Mouse (Mus musculus) forebrain, postnatal 0 days (tissue): ENCODE measurements at regions not wholly inside any gene's neighbourhood (a gene's known extent, or its start where the extent isn't known, plus 50 kb on each side); places are given as distances from the start of the nearest gene placed in this dataset.

Experiments used
- ATAC-seq: fragments of 200-750 bp; cut with Nextera tagmentation; 2 replicates; pipeline ENCODE4 v1.8.0; 2017; ENCODE audit warnings: mild to moderate bottlenecking, moderate library complexity
- DNase-seq: peaks from one replicate; pipeline ENCODE4 v3.0.0-alpha.2; 2015
- H3K27ac ChIP-seq: fragments of 300-500 bp; sonication (generic); 2 replicates; pipeline ENCODE4 v1.5.1; 2014; ENCODE audit warnings: low read depth, mild to moderate bottlenecking, antibody characterized with exemption, low read length, moderate library complexity, mixed read lengths
- H3K27me3 ChIP-seq: fragments of 300-500 bp; sonication (generic); 2 replicates; pipeline ENCODE4 v1.6.1; 2014; ENCODE audit warnings: mild to moderate bottlenecking, low read length, mixed read lengths; ENCODE audit not compliant: insufficient read depth
- H3K36me3 ChIP-seq: fragments of 300-500 bp; sonication (generic); 2 replicates; pipeline ENCODE4 v1.6.1; 2014; ENCODE audit warnings: mild to moderate bottlenecking, moderate library complexity; ENCODE audit not compliant: insufficient read depth
- H3K4me1 ChIP-seq: fragments of 300-500 bp; sonication (generic); 2 replicates; pipeline ENCODE4 v1.6.1; 2014; ENCODE audit warnings: antibody characterized with exemption; ENCODE audit not compliant: insufficient read depth
- H3K4me2 ChIP-seq: fragments of 300-500 bp; sonication (generic); 2 replicates; pipeline ENCODE4 v1.6.1; 2014; ENCODE audit warnings: low read depth, mild to moderate bottlenecking, moderate library complexity
- H3K4me3 ChIP-seq: fragments of 300-500 bp; sonication (generic); 2 replicates; pipeline ENCODE4 v1.5.1; 2014; ENCODE audit warnings: low read depth, low read length, mixed read lengths
- H3K9ac ChIP-seq: fragments of 300-500 bp; sonication (generic); 2 replicates; pipeline ENCODE4 v1.6.1; 2014; ENCODE audit warnings: mild to moderate bottlenecking
- H3K9me3 ChIP-seq: fragments of 300-500 bp; sonication (generic); 2 replicates; pipeline ENCODE4 v1.6.1; 2016; ENCODE audit warnings: low read length
- CTCF ChIP-seq: sonication (generic); IDR thresholded peaks from 2 replicates; pipeline ENCODE4 v1.5.1; 2016; ENCODE audit warnings: antibody characterized with exemption, control low read depth, low read depth
- WGBS: fragments of 180-500 bp; shearing (Covaris S2); extraction: QIAGEN DNeasy Blood & Tissue Kit; methylation state at CpG from one replicate; pipeline ENCODE4 v1.1.7; 2014; 5-methylcytosine and 5-hydroxymethylcytosine counted together

- Histone ChIP-seq H3K27me3 (no peaks in the 10 kb centered on the region), H3K4me3 (no peak overlapping the region), H3K9ac (no peak overlapping the region), H3K36me3 (no peaks in the 10 kb centered on the region), H3K4me2 (no peak overlapping the region), H3K9me3 (no peaks in the 10 kb centered on the region), H3K27ac (no peak overlapping the region), H3K4me1 (no peaks in the 10 kb centered on the region)
- DNase-seq (no peak), ATAC-seq (no peak)
- 86% methylated on average over 4 of the region's 4 CpGs for WGBS
- no peak for TF ChIP-seq CTCF
Measured at GRCm38 (mm10) chr11:63325166-63325565, 196.4 kb downstream of the Pmp22 start.

- Histone ChIP-seq H3K27ac (no peak overlapping the region), H3K27me3 (no peaks in the 10 kb centered on the region), H3K4me1 (no peaks in the 10 kb centered on the region), H3K9me3 (no peaks in the 10 kb centered on the region), H3K36me3 (no peaks in the 10 kb centered on the region), H3K9ac (no peak overlapping the region), H3K4me2 (no peak overlapping the region), H3K4me3 (no peak overlapping the region)
- TF ChIP-seq CTCF: no peak
- ATAC-seq: no peak
- 48% methylated on average over 5 of the region's 5 CpGs for WGBS
- DNase-seq: no peak
Measured at GRCm38 (mm10) chr11:63326864-63327263, 198.1 kb downstream of the Pmp22 start.

DNA sequence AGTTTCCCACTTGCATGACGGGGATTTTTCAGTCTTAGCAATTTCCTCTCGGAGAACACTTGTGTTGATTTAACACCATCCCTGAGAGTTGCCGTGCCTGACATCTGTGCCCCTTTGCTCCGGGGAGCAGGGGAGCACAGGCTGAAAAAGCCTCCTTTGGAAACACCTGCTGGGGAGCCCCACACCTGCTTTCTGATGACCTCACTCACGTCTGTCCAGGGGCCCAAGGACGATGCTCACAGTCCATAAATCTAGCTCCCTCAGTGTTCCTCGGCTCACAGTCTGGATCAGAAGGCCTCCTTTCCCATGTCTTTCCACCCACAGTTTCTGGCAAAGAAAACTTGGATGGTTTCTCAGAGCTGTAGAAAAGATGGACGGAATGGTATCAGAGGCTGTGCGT, 208.7 kb downstream of the Pmp22 start:
- 80% methylated on average over 9 of the region's 9 CpGs for WGBS
- ATAC-seq (no peak), DNase-seq (no peak)
- H3K9me3 ChIP-seq: no peaks in the 10 kb centered on the region
- no peaks in the 10 kb centered on the region for H3K36me3 ChIP-seq
- no peaks in the 10 kb centered on the region for H3K4me1 ChIP-seq
- TF ChIP-seq CTCF: no peak
- no peak overlapping the region for H3K4me2 ChIP-seq
- H3K9ac ChIP-seq: no peak overlapping the region
- H3K27ac ChIP-seq: no peak overlapping the region
- H3K27me3 ChIP-seq: no peaks in the 10 kb centered on the region
- no peak overlapping the region for H3K4me3 ChIP-seq

- no peaks in the 10 kb centered on the region for H3K36me3 ChIP-seq
- TF ChIP-seq CTCF: no peak
- no peak overlapping the region for H3K9ac ChIP-seq
- H3K9me3 ChIP-seq: no peaks in the 10 kb centered on the region
- no peak for DNase-seq
- no peak overlapping the region for H3K27ac ChIP-seq
- no peak overlapping the region for H3K4me2 ChIP-seq
- no peak overlapping the region for H3K4me3 ChIP-seq
- no peaks in the 10 kb centered on the region for H3K27me3 ChIP-seq
- H3K4me1 ChIP-seq: no peaks in the 10 kb centered on the region
- WGBS: 96% methylated on average over 1 of the region's 1 CpGs
- no peak for ATAC-seq
Measured at GRCm38 (mm10) chr11:63338277-63338676, 209.5 kb downstream of the Pmp22 start.

GRCm38 (mm10) chr11:63345653-63346052, 216.9 kb downstream of the Pmp22 start:
- H3K27ac ChIP-seq: no peak overlapping the region
- no peaks in the 10 kb centered on the region for H3K9me3 ChIP-seq
- DNase-seq (no peak), ATAC-seq (no peak)
- no peak overlapping the region for H3K4me2 ChIP-seq
- TF ChIP-seq CTCF: no peak
- no peaks in the 10 kb centered on the region for H3K27me3 ChIP-seq
- 84% methylated on average over 4 of the region's 4 CpGs for WGBS
- H3K4me3 ChIP-seq: no peak overlapping the region
- H3K9ac ChIP-seq: no peak overlapping the region
- H3K36me3 ChIP-seq: no peaks in the 10 kb centered on the region
- no peaks in the 10 kb centered on the region; the same call in 1 of the 2 replicates for H3K4me1 ChIP-seq

- 14% methylated on average over 7 of the region's 7 CpGs for WGBS
- no peak overlapping the region for H3K27ac ChIP-seq
- no peaks in the 10 kb centered on the region for H3K27me3 ChIP-seq
- TF ChIP-seq CTCF: no peak
- H3K9ac ChIP-seq: no peak overlapping the region
- H3K36me3 ChIP-seq: no peaks in the 10 kb centered on the region
- ATAC-seq (peak; percentile 14; the same call in 1 of the 2 replicates), DNase-seq (no peak)
- H3K4me2 ChIP-seq: no peak overlapping the region
- no peaks in the 10 kb centered on the region; the same call in 1 of the 2 replicates for H3K4me1 ChIP-seq
- H3K9me3 ChIP-seq: no peaks in the 10 kb centered on the region
- H3K4me3 ChIP-seq: no peak overlapping the region
Measured at GRCm38 (mm10) chr11:63350123-63350696, 221.4 kb downstream of the Pmp22 start.

GRCm38 (mm10) chr11:63351999-63352398, 223.2 kb downstream of the Pmp22 start:
- H3K4me3 ChIP-seq: no peak overlapping the region
- H3K4me1 ChIP-seq: no peaks in the 10 kb centered on the region; the same call in 1 of the 2 replicates
- WGBS: 88% methylated on average over 8 of the region's 8 CpGs
- H3K27ac ChIP-seq: no peak overlapping the region
- TF ChIP-seq CTCF: no peak
- DNase-seq (no peak), ATAC-seq (no peak)
- no peaks in the 10 kb centered on the region for H3K27me3 ChIP-seq
- H3K4me2 ChIP-seq: no peak overlapping the region
- H3K9ac ChIP-seq: no peak overlapping the region
- H3K9me3 ChIP-seq: no peaks in the 10 kb centered on the region
- H3K36me3 ChIP-seq: no peaks in the 10 kb centered on the region
